Mouse (Mus musculus): ENCODE results near the gene Atxn7l1. TPM values are rescaled to one million over a fixed set of nuclear protein-coding genes. Genes with fewer than 3 reads are reported as not detected.
A peak's percentile ranks its signal among the peaks of the same experiment; 100 is the strongest.

Gene Atxn7l1
- polyA plus RNA-seq, 1 experiment: 23.7 TPM

- peak overlapping the region; percentile 61 for H3K4me3 ChIP-seq (ENCODE audit: insufficient read depth, low read depth, low read length)
- DNase-seq: peak; percentile 93
- H3K27ac ChIP-seq (ENCODE audit: insufficient read depth, low read depth, low read length): peak overlapping the region; percentile 54
- H3K4me1 ChIP-seq (ENCODE audit: control insufficient read depth, insufficient read depth, low read length): peaks cover 14% of the 10 kb centered on the region; the same call in 1 of the 2 replicates
- under 1% methylated on average over 14 of the region's 14 CpGs for WGBS
- H3K27me3 ChIP-seq (replicated peaks; ENCODE audit: control insufficient read depth, insufficient read depth, low read length): no peaks in the 10 kb centered on the region
- TF ChIP-seq POLR2A (IDR thresholded peaks at IDR 0.05; ENCODE audit: low read depth, low read length) (no peak), CTCF (conservative IDR thresholded peaks at IDR 0.05; ENCODE audit: insufficient read depth, insufficient read length, low read depth, low read length) (no peak)
- no peaks in the 10 kb centered on the region for H3K36me3 ChIP-seq (ENCODE audit: control insufficient read depth, insufficient read depth, low read length)
Measured at GRCm38 (mm10) chr12:33302070-33302469, 154.6 kb downstream of the Atxn7l1 start.

GRCm38 (mm10) chr12:33302523-33303383, 155.3 kb downstream of the Atxn7l1 start:
- Histone ChIP-seq H3K27me3 (replicated peaks; ENCODE audit: control insufficient read depth, insufficient read depth, low read length) (no peaks in the 10 kb centered on the region), H3K36me3 (ENCODE audit: control insufficient read depth, insufficient read depth, low read length) (no peaks in the 10 kb centered on the region), H3K27ac (ENCODE audit: insufficient read depth, low read depth, low read length) (peak overlapping the region; percentile 58), H3K4me1 (ENCODE audit: control insufficient read depth, insufficient read depth, low read length) (peaks cover 14% of the 10 kb centered on the region; the same call in 1 of the 2 replicates), H3K4me3 (ENCODE audit: insufficient read depth, low read depth, low read length) (peak overlapping the region; percentile 61)
- WGBS: under 1% methylated on average over 29 of the region's 29 CpGs
- peak; percentile 89 for DNase-seq
- TF ChIP-seq POLR2A (IDR thresholded peaks at IDR 0.05; ENCODE audit: low read depth, low read length) (no peak), CTCF (conservative IDR thresholded peaks at IDR 0.05; ENCODE audit: insufficient read depth, insufficient read length, low read depth, low read length) (no peak)

- DNase-seq: peak; percentile 75
- Histone ChIP-seq H3K27ac (ENCODE audit: insufficient read depth, low read depth, low read length) (peak overlapping the region; percentile 58), H3K27me3 (replicated peaks; ENCODE audit: control insufficient read depth, insufficient read depth, low read length) (no peaks in the 10 kb centered on the region), H3K36me3 (ENCODE audit: control insufficient read depth, insufficient read depth, low read length) (no peaks in the 10 kb centered on the region), H3K4me3 (ENCODE audit: insufficient read depth, low read depth, low read length) (peak overlapping the region; percentile 61), H3K4me1 (ENCODE audit: control insufficient read depth, insufficient read depth, low read length) (peaks cover 14% of the 10 kb centered on the region; the same call in 1 of the 2 replicates)
- 3% methylated on average over 9 of the region's 9 CpGs for WGBS
- TF ChIP-seq POLR2A (IDR thresholded peaks at IDR 0.05; ENCODE audit: low read depth, low read length) (no peak), CTCF (conservative IDR thresholded peaks at IDR 0.05; ENCODE audit: insufficient read depth, insufficient read length, low read depth, low read length) (no peak)
Measured at GRCm38 (mm10) chr12:33303384-33303770, 155.9 kb downstream of the Atxn7l1 start.

- Histone ChIP-seq H3K27me3 (replicated peaks; ENCODE audit: control insufficient read depth, insufficient read depth, low read length) (no peaks in the 10 kb centered on the region), H3K4me1 (ENCODE audit: control insufficient read depth, insufficient read depth, low read length) (peaks cover 14% of the 10 kb centered on the region; the same call in 1 of the 2 replicates), H3K4me3 (ENCODE audit: insufficient read depth, low read depth, low read length) (no peak overlapping the region), H3K27ac (ENCODE audit: insufficient read depth, low read depth, low read length) (no peak overlapping the region), H3K36me3 (ENCODE audit: control insufficient read depth, insufficient read depth, low read length) (no peaks in the 10 kb centered on the region)
- no peak for TF ChIP-seq POLR2A (IDR thresholded peaks at IDR 0.05; ENCODE audit: low read depth, low read length)
- TF ChIP-seq CTCF (conservative IDR thresholded peaks at IDR 0.05; ENCODE audit: insufficient read depth, insufficient read length, low read depth, low read length): no peak
- DNase-seq: no peak
- 96% methylated on average over 9 of the region's 9 CpGs for WGBS
Measured at GRCm38 (mm10) chr12:33305106-33305505, 157.6 kb downstream of the Atxn7l1 start.

- DNase-seq: no peak
- Histone ChIP-seq H3K36me3 (ENCODE audit: control insufficient read depth, insufficient read depth, low read length) (no peaks in the 10 kb centered on the region), H3K27me3 (replicated peaks; ENCODE audit: control insufficient read depth, insufficient read depth, low read length) (no peaks in the 10 kb centered on the region), H3K27ac (ENCODE audit: insufficient read depth, low read depth, low read length) (no peak overlapping the region), H3K4me1 (ENCODE audit: control insufficient read depth, insufficient read depth, low read length) (peaks cover 21% of the 10 kb centered on the region), H3K4me3 (ENCODE audit: insufficient read depth, low read depth, low read length) (no peak overlapping the region)
- no peak for TF ChIP-seq CTCF (conservative IDR thresholded peaks at IDR 0.05; ENCODE audit: insufficient read depth, insufficient read length, low read depth, low read length)
- TF ChIP-seq POLR2A (IDR thresholded peaks at IDR 0.05; ENCODE audit: low read depth, low read length): no peak
- WGBS: 78% methylated on average over 4 of the region's 5 CpGs
Measured at GRCm38 (mm10) chr12:33306476-33306875, 159.0 kb downstream of the Atxn7l1 start.

GRCm38 (mm10) chr12:33308668-33309067, 161.2 kb downstream of the Atxn7l1 start:
- Histone ChIP-seq H3K4me3 (ENCODE audit: insufficient read depth, low read depth, low read length) (no peak overlapping the region), H3K27ac (ENCODE audit: insufficient read depth, low read depth, low read length) (no peak overlapping the region), H3K27me3 (replicated peaks; ENCODE audit: control insufficient read depth, insufficient read depth, low read length) (no peaks in the 10 kb centered on the region), H3K36me3 (ENCODE audit: control insufficient read depth, insufficient read depth, low read length) (no peaks in the 10 kb centered on the region), H3K4me1 (ENCODE audit: control insufficient read depth, insufficient read depth, low read length) (peaks cover 34% of the 10 kb centered on the region)
- TF ChIP-seq CTCF (conservative IDR thresholded peaks at IDR 0.05; ENCODE audit: insufficient read depth, insufficient read length, low read depth, low read length): no peak
- 75% methylated on average over 7 of the region's 7 CpGs for WGBS
- no peak for DNase-seq

All from kidney, adult 2 months (tissue).